Mouse (Mus musculus): ENCODE results near the gene Gm37240. TPM values are rescaled to one million over a fixed set of nuclear protein-coding genes. Genes with fewer than 3 reads are reported as not detected.

The Gm37240 gene
- total and polyA plus RNA-seq, 3 experiments: not detected

DNA sequence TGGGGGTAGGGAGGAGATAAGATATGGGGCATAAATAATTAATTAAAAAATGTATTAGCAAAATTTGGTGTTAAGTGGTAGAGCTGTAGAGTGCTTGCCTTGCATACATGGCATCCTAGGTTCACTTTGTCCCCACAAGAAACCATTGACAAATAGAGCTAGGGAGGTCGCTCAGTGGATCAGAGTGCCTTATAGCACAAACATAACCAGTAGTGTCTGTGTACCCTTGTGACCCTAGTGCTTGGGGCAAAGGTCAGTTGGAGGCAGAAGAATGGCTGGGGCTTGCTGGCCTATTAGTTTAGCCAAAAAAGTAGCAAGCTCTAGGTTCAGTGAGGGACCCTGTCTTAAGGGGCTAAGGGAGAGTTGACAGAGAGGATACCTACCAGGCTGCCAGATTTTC, 1026.6 kb downstream of the Gm37240 start:
- ATAC-seq (ENCODE audit: extremely low read depth, insufficient number of reproducible peaks, low FRiP score, poor library complexity, severe bottlenecking) (no peak), DNase-seq (ENCODE audit: low spot score) (no peak)
- H3K4me3 ChIP-seq (ENCODE audit: low read depth, low read length): no peak overlapping the region
- H3K36me3 ChIP-seq (replicated peaks): peaks cover 21% of the 10 kb centered on the region
- TF ChIP-seq GATA2 (IDR thresholded peaks at IDR 0.05; ENCODE audit: borderline replicate concordance, low read depth, low read length): no peak
- TF ChIP-seq POLR2AphosphoS5 (IDR thresholded peaks at IDR 0.05; ENCODE audit: insufficient replicate concordance, low read depth, low read length): no peak
- no peak for TF ChIP-seq CTCF (IDR thresholded peaks at IDR 0.05; ENCODE audit: low read depth, low read length)
- TF ChIP-seq TAL1 (conservative IDR thresholded peaks at IDR 0.05; ENCODE audit: low read depth, low read length): no peak
- no peak for TF ChIP-seq GATA1 (IDR thresholded peaks at IDR 0.05; ENCODE audit: borderline replicate concordance, low read length)
- peaks cover 22% of the 10 kb centered on the region for H3K4me1 ChIP-seq (ENCODE audit: insufficient read depth, low read depth, low read length)
- H3K27me3 ChIP-seq (ENCODE audit: insufficient read depth, low read length): no peaks in the 10 kb centered on the region
- H3K9me3 ChIP-seq (replicated peaks): no peaks in the 10 kb centered on the region

DNA sequence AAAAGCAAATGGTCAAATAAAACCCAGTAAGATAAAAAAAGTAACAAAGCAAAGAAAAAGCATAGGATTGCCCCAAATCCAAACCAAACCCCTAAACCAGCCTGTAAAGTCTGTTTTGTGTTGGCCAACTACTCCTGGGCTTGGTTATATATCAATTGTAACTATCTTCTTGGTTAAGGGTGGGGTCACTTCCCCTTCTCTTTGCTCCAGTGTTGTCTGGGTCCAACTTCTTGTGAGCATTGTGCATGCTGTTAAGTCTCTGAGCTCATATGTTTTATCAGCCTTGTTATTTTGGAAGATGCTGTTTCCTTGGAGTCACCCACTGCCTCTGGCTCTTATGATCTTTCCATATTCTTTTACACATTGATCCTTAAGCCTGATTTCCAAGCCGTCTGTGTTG, 1032.9 kb downstream of the Gm37240 start:
- Histone ChIP-seq H3K9me3 (replicated peaks) (no peaks in the 10 kb centered on the region), H3K36me3 (replicated peaks) (peaks cover 22% of the 10 kb centered on the region), H3K4me3 (ENCODE audit: low read depth, low read length) (no peak overlapping the region), H3K4me1 (ENCODE audit: insufficient read depth, low read depth, low read length) (peaks cover 36% of the 10 kb centered on the region), H3K27me3 (ENCODE audit: insufficient read depth, low read length) (no peaks in the 10 kb centered on the region)
- ATAC-seq (ENCODE audit: extremely low read depth, insufficient number of reproducible peaks, low FRiP score, poor library complexity, severe bottlenecking) (peak; percentile 57), DNase-seq (ENCODE audit: low spot score) (peak; percentile 5)
- TF ChIP-seq GATA2 (IDR thresholded peaks at IDR 0.05; ENCODE audit: borderline replicate concordance, low read depth, low read length): no peak
- TF ChIP-seq GATA1 (IDR thresholded peaks at IDR 0.05; ENCODE audit: borderline replicate concordance, low read length): no peak
- no peak for TF ChIP-seq POLR2AphosphoS5 (IDR thresholded peaks at IDR 0.05; ENCODE audit: insufficient replicate concordance, low read depth, low read length)
- no peak for TF ChIP-seq TAL1 (conservative IDR thresholded peaks at IDR 0.05; ENCODE audit: low read depth, low read length)
- no peak for TF ChIP-seq CTCF (IDR thresholded peaks at IDR 0.05; ENCODE audit: low read depth, low read length)

DNA sequence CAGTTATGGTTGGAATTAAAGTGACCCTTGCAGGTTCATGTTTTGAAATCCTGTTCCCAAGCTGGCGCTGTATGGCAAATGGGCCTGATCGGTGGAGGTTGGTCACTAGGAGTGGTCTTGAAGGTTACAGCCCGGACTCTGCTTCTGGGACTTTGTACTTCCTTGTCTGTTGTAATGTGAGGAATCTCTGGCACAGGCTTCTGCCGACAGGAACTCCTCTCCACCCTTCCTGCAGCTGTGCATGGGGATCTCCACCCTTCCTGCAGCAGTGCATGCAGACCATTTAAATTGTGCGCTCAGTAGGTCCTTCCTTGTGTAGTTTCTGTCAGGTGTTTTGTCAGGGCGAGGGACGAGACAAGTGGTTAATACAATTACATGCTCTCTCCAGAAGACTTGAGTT, 1034.4 kb downstream of the Gm37240 start:
- H3K4me3 ChIP-seq (ENCODE audit: low read depth, low read length): no peak overlapping the region
- no peaks in the 10 kb centered on the region for H3K9me3 ChIP-seq (replicated peaks)
- ATAC-seq (ENCODE audit: extremely low read depth, insufficient number of reproducible peaks, low FRiP score, poor library complexity, severe bottlenecking) (no peak), DNase-seq (ENCODE audit: low spot score) (no peak)
- H3K4me1 ChIP-seq (ENCODE audit: insufficient read depth, low read depth, low read length): peaks cover 43% of the 10 kb centered on the region
- H3K36me3 ChIP-seq (replicated peaks): peaks cover 25% of the 10 kb centered on the region
- H3K27me3 ChIP-seq (ENCODE audit: insufficient read depth, low read length): no peaks in the 10 kb centered on the region
- TF ChIP-seq GATA1 (IDR thresholded peaks at IDR 0.05; ENCODE audit: borderline replicate concordance, low read length) (no peak), TAL1 (conservative IDR thresholded peaks at IDR 0.05; ENCODE audit: low read depth, low read length) (no peak), POLR2AphosphoS5 (IDR thresholded peaks at IDR 0.05; ENCODE audit: insufficient replicate concordance, low read depth, low read length) (no peak), GATA2 (IDR thresholded peaks at IDR 0.05; ENCODE audit: borderline replicate concordance, low read depth, low read length) (no peak), CTCF (IDR thresholded peaks at IDR 0.05; ENCODE audit: low read depth, low read length) (no peak)

DNA sequence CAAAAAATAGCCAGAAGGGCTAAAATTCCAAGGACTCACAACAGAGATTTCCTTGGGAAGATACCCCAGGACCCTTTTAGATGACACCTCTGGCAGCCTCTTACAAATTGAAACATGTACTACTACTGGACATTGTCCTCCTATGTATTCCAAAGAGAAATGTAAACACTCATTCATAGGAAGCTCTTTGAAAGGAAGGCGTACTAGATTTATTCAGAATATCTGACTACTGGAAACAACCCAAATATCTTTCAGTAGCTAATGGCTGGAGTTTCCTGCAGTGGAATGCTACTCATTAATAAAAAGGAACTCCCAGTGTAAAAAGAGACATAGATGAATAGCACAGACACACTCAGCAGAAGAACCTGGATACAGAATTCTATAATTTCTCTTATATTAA, 1035.5 kb downstream of the Gm37240 start:
- Histone ChIP-seq H3K4me1 (ENCODE audit: insufficient read depth, low read depth, low read length) (peaks cover 49% of the 10 kb centered on the region), H3K4me3 (ENCODE audit: low read depth, low read length) (no peak overlapping the region), H3K27me3 (ENCODE audit: insufficient read depth, low read length) (no peaks in the 10 kb centered on the region), H3K36me3 (replicated peaks) (peaks cover 27% of the 10 kb centered on the region), H3K9me3 (replicated peaks) (no peaks in the 10 kb centered on the region)
- no peak for DNase-seq (ENCODE audit: low spot score)
- TF ChIP-seq TAL1 (conservative IDR thresholded peaks at IDR 0.05; ENCODE audit: low read depth, low read length) (no peak), CTCF (IDR thresholded peaks at IDR 0.05; ENCODE audit: low read depth, low read length) (no peak), POLR2AphosphoS5 (IDR thresholded peaks at IDR 0.05; ENCODE audit: insufficient replicate concordance, low read depth, low read length) (no peak), GATA2 (IDR thresholded peaks at IDR 0.05; ENCODE audit: borderline replicate concordance, low read depth, low read length) (no peak), GATA1 (IDR thresholded peaks at IDR 0.05; ENCODE audit: borderline replicate concordance, low read length) (no peak)
- no peak for ATAC-seq (ENCODE audit: extremely low read depth, insufficient number of reproducible peaks, low FRiP score, poor library complexity, severe bottlenecking)

DNA sequence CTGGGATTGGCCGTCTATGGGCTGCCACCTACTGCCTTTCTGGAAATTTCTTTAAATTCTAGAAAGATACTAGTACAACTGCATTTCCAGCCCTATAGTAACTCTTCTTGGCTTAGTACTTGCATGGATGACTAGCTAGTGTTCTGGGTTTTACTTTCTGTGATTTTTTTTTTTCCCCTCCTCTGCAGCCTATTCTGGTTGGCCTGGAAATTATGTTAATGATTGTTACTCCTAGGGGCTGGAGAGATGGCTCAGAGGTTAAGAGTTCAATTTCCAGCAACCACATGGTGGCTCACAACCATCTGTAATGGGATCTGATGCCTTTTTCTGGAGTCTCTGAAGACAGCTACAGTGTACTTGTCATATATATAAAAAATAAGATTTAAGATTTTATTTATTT, 1036.9 kb downstream of the Gm37240 start:
- H3K27me3 ChIP-seq (ENCODE audit: insufficient read depth, low read length): no peaks in the 10 kb centered on the region
- DNase-seq (ENCODE audit: low spot score) (no peak), ATAC-seq (ENCODE audit: extremely low read depth, insufficient number of reproducible peaks, low FRiP score, poor library complexity, severe bottlenecking) (no peak)
- TF ChIP-seq POLR2AphosphoS5 (IDR thresholded peaks at IDR 0.05; ENCODE audit: insufficient replicate concordance, low read depth, low read length): no peak
- TF ChIP-seq GATA2 (IDR thresholded peaks at IDR 0.05; ENCODE audit: borderline replicate concordance, low read depth, low read length): no peak
- no peak for TF ChIP-seq CTCF (IDR thresholded peaks at IDR 0.05; ENCODE audit: low read depth, low read length)
- no peak for TF ChIP-seq TAL1 (conservative IDR thresholded peaks at IDR 0.05; ENCODE audit: low read depth, low read length)
- TF ChIP-seq GATA1 (IDR thresholded peaks at IDR 0.05; ENCODE audit: borderline replicate concordance, low read length): no peak
- H3K4me3 ChIP-seq (ENCODE audit: low read depth, low read length): no peak overlapping the region
- H3K4me1 ChIP-seq (ENCODE audit: insufficient read depth, low read depth, low read length): peaks cover 51% of the 10 kb centered on the region
- peaks cover 26% of the 10 kb centered on the region for H3K36me3 ChIP-seq (replicated peaks)
- H3K9me3 ChIP-seq (replicated peaks): no peaks in the 10 kb centered on the region

DNA sequence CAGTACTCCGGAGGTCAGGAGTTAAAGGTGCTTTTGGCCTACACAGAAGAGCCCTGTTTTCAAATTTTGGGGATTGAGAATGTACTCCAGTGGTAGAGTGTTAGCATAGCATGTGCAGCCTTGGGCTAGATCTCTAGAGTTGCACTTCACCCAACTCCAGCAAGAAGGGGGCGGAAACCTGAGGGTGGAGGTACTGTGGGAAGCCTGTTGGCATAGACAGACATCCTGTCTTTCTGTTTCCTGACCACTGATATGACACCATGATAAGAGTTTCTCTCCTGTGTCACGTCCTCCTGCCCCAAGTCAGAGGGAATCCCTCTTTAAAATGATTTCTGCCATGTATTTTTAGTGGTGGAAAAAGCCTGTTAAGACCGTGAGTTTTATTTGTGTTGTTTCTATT, 1038.5 kb downstream of the Gm37240 start:
- Histone ChIP-seq H3K27me3 (ENCODE audit: insufficient read depth, low read length) (no peaks in the 10 kb centered on the region), H3K4me1 (ENCODE audit: insufficient read depth, low read depth, low read length) (peaks cover 42% of the 10 kb centered on the region), H3K9me3 (replicated peaks) (no peaks in the 10 kb centered on the region), H3K36me3 (replicated peaks) (peaks cover 25% of the 10 kb centered on the region), H3K4me3 (ENCODE audit: low read depth, low read length) (no peak overlapping the region)
- TF ChIP-seq TAL1 (conservative IDR thresholded peaks at IDR 0.05; ENCODE audit: low read depth, low read length) (no peak), GATA2 (IDR thresholded peaks at IDR 0.05; ENCODE audit: borderline replicate concordance, low read depth, low read length) (no peak), GATA1 (IDR thresholded peaks at IDR 0.05; ENCODE audit: borderline replicate concordance, low read length) (no peak), POLR2AphosphoS5 (IDR thresholded peaks at IDR 0.05; ENCODE audit: insufficient replicate concordance, low read depth, low read length) (no peak), CTCF (IDR thresholded peaks at IDR 0.05; ENCODE audit: low read depth, low read length) (no peak)
- DNase-seq (ENCODE audit: low spot score) (no peak), ATAC-seq (ENCODE audit: extremely low read depth, insufficient number of reproducible peaks, low FRiP score, poor library complexity, severe bottlenecking) (peak; percentile 84)
